Mouse (Mus musculus) T-cell, adult 2 months (primary cell): ENCODE measurements around the gene Glud1.
A peak's percentile ranks its signal among the peaks of the same experiment; 100 is the strongest.
"Not testable (repeated sequence)": the region's sequence is repeated elsewhere in the genome, so short reads cannot be mapped to it uniquely, and the experiment has no call there.

ENCODE experiments used
- DNase-seq: peaks from one replicate; pipeline ENCODE4 v3.0.0; 2022; ENCODE audit warnings: low spot score

The Glud1 gene

GRCm38 (mm10) chr14:34353326-34353725, 42.8 kb downstream of the Glud1 start:
- no peak for DNase-seq

DNA sequence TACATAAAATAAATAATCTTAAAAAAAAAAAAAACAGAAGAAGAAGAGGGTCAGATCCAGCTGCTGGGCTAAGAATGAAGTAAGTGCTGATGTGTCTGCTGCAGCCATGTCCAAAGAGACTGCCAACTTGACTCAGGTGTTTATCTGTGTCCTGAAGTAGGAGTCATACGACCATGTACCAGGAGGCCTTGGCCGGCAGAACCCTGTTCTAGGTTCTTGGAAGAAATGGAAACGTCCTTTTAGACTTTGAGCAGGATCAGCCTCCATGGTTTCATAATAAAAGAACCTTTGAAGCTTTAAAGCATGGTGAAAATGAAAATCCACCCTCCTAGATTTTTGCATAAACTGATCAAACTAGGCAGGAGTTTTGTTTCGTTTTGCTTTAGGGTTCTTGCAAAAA, 43.9 kb downstream of the Glud1 start:
- DNase-seq, result no peak

DNA sequence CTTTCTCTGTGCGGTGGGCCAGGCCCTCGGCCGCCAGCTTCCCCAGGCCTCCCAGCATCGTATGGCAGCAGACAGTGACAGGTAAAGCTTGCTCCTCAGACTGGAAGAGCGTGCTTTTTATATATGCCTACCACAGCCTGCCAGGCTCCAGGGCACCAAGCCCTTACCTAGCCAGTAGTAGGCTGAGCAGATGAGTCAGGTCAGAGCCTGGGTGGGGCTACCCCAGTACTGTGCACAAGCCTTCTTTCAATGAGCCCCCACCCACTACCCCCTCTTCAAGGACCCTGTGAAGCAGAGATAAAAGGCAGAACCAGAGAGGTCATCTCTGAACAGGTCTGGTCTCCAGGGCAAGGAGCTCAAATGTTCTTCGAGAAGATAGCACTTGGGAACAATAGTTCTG, 44.8 kb downstream of the Glud1 start, which contains the start of gene Fam25c:
TSS of gene Fam25c (minus strand) at position 133 of the 400 bp plus-strand sequence.
- no peak for DNase-seq

DNA sequence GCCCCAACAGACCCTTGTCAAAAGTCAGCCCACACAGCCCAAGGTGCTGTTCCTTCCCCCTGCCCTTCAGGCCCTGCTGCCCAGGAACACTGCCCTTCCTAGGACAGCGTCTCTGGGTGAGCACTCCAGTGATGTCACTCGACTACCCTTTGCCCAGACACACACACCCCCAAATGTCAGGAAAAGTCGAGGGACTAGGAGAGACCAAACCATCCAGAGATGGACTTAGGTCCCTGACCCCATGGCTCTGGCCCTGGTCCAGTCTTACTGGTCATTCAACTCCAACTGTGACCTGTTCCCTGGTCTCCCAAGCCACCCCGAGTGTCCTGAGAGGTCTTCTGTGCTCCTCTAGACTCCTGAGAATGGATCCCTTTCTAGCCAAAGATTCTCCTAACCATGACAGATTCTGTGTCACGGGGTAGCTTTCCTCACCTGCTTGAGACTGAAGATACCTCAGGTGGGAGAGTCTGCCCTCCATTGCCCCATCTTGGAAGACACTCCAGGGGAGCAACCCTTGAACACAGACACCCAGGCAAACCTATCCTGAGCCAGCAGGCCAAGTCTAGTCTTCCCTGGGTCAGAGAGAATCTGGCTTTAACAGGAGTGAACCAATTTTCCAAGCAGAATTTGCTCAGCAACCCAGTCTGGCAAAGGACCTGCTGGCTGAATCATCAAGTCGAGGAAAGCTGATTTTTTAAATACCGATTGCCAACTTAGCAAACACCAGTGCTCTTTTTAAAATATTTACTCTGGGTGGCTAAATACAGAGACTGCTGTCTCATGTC, 47.3 kb downstream of the Glud1 start:
- DNase-seq, result no peak

DNA sequence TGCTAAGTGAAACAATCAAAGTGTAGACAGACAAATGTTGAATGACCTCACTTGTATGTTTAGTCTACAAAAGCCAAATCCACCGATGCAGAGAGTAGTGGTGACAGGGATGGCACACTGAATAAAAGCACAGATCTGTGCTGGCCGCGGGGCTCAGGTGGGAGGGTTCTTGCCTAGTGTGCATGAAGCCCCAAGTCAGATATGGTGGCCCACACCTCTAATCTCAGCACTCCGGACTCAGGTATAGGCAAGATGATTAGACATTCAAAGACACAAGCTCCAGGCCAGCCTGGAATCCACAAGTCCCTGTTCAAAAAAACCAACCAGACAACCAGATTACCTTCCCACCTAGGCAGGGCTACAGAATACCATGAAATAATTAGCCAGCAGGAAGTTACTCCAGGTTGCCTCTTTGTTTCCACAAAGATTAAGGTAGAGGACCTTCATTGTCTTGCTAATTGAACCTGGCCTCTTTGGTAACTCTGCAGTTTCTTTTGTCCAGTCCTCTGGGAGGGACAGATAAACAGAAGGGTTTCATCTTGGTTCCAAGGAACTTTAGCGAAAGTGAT, 49.2 kb downstream of the Glud1 start:
- DNase-seq, result no peak

DNA sequence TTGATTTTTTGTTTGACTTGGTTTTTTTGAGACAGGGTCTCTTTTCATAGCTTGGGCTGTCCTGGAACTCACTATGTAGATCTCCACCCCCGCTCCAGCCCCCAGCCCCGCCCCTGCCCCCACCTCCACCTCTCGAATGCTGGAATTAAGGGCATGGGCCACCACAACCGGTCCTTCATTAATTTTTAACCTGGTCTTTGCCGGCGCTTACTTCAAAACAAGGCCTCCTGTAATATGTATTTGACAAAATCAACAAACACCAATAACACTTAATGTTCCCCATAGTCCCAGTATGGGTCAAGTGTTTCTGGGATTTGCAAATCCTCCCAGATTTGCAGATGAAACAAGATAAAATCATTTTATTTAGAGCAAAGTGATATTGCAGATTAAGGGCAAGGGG, 49.7 kb downstream of the Glud1 start:
- no peak for DNase-seq

GRCm38 (mm10) chr14:34362135-34362534, 51.6 kb downstream of the Glud1 start:
- DNase-seq, result no peak

GRCm38 (mm10) chr14:34362726-34363445, 52.4 kb downstream of the Glud1 start:
- DNase-seq, result peak; percentile 58

GRCm38 (mm10) chr14:34363490-34364253, 53.1 kb downstream of the Glud1 start:
- DNase-seq, result peak; percentile 72

GRCm38 (mm10) chr14:34364254-34365146, 54.0 kb downstream of the Glud1 start:
- not testable (repeated sequence) for DNase-seq

- DNase-seq, result no peak
Measured at GRCm38 (mm10) chr14:34365147-34365507, 54.6 kb downstream of the Glud1 start.

GRCm38 (mm10) chr14:34370203-34370602, 59.7 kb downstream of the Glud1 start:
- no peak for DNase-seq

GRCm38 (mm10) chr14:34370921-34371320, 60.4 kb downstream of the Glud1 start:
- DNase-seq, result no peak

DNA sequence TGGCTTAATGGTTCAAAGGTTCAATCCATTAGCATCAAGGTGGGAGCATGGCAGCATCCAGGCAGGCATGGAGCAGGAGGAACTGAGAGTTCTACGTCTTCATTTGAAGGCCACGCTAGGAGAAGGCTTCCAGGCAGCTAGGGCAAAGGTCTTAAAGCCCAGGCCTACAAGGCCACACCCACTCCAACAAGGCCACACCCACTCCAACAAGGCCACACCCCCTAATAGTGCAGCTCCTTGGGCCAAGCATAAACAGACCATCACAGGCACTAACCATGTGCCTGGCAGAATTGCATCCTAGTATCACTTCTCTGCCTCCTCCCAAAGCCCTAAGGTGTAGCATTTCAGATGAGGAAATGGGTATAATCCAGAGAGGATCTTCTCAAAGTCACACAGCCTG, 61.2 kb downstream of the Glud1 start:
- DNase-seq, result no peak

GRCm38 (mm10) chr14:34372646-34373045, 62.1 kb downstream of the Glud1 start:
- no peak for DNase-seq

DNA sequence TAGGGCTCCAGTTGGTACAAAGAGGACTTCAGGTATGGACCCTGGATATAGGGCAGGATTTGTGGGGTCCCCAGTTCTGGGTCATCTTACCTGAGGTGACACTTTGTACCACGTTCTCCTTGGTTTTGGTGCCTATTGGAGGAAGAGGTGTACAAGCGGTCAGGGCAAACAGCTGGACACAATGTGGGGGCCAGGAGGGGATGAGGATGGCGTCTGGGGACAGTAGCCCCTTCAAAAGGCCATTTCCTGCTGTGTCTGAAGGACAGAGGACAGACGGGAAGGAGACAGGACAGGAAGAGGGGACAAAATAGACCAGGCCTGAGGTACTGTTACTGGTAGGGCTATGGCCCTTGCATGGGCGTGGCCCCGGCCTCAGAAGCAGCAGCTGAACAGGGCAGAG, 63.1 kb downstream of the Glud1 start:
- no peak for DNase-seq

DNA sequence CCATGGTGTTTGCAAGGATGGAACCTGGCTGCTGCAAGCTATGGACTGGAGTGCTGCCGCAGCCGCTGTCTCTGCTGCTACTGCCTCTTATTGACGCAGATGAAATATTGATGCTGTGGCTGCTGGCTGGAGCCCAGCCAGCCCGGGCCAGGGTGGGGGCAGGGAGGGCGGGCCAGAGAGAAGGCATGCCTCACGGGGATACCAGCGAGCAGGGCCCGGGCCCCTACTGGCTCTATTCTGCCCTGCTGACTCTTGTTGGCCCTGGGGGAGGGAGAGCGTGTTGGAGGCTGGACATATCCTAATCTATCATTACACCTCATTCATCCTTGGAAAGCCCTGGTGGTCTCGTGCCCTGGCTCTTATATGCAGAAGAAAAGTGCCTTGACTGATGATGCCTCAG, 64.0 kb downstream of the Glud1 start, which contains the start of gene Sncg:
TSS of gene Sncg (minus strand) at position 213 of the 400 bp plus-strand sequence.
- no peak for DNase-seq

- no peak for DNase-seq
Measured at GRCm38 (mm10) chr14:34375415-34375904, 64.9 kb downstream of the Glud1 start, which contains the start of gene Mmrn2. Mmrn2 (plus strand) TSS chr14:34375465.

- DNase-seq, result no peak
Measured at GRCm38 (mm10) chr14:34375941-34376340, 65.4 kb downstream of the Glud1 start.

- DNase-seq, result no peak
Measured at GRCm38 (mm10) chr14:34377121-34377520, 66.6 kb downstream of the Glud1 start.
